Mouse (Mus musculus): Measurements from ENCODE around the gene Ankrd34c.

Gene Ankrd34c

DNA sequence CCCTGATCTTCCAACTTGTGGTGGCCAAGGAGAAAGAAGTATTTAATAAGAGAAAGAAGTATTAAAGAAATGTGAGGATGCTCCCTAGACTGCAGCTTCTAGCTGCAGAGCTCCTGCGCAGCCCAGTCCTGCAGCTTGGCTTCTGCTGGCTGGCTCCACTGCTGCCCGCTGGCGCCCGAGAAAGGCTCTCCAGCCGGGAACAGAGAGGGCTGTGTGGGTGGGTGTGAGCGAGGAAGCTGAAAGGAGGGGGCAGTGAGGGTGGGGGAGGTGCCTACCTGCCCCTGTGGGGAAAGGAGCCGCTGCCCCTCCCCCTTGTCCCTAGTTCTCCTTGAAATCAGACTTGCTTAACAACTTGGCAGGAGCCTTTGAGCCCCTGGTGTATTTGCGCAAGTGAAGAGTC is at the start of gene Ankrd34c:
Gene Ankrd34c (minus strand): TSS at position 181 of the 400 bp plus-strand sequence.
- Histone ChIP-seq H3K9me3 (ENCODE audit: low read length) (no peaks in the 10 kb centered on the region), H3K4me1 (replicated peaks; ENCODE audit: low read depth, low read length) (peaks cover 12% of the 10 kb centered on the region), H3K4me3 (replicated peaks; ENCODE audit: low read length) (no peak within 1 kb of the TSS), H3K36me3 (ENCODE audit: insufficient read depth, low read length) (no peaks in the 10 kb centered on the region), H3K27me3 (ENCODE audit: insufficient read depth, low read length) (peaks cover 22% of the 10 kb centered on the region)
- TF ChIP-seq NANOG (IDR thresholded peaks at IDR 0.05; ENCODE audit: borderline replicate concordance, low read length) (no peak), POU5F1 (IDR thresholded peaks at IDR 0.05; ENCODE audit: borderline replicate concordance, low read length) (no peak), CTCF (conservative IDR thresholded peaks at IDR 0.05; ENCODE audit: low read length) (no peak)

DNA sequence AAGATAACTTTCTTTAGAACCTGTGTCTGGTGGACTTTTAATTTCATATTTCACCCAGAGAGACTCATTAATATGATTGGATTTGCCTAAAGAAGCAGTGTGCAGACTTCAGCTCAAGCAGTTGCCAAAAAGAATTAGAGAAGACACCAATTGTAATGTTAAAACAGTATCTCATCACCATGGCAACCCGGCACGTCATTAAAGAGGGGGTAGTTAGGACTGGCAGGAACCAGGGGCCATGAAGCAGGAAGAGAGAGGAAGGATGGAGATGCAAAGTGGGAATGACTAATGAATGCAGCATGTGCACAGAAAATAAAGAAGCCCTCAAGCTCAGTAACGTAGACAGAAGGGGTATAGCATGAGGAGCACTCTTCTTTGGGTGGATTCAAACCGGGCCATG is 49.3 kb upstream of the Ankrd34c start:
- Histone ChIP-seq H3K9me3 (ENCODE audit: low read length) (no peaks in the 10 kb centered on the region), H3K27me3 (ENCODE audit: insufficient read depth, low read length) (peaks cover 18% of the 10 kb centered on the region), H3K4me3 (replicated peaks; ENCODE audit: low read length) (no peak overlapping the region), H3K4me1 (replicated peaks; ENCODE audit: low read depth, low read length) (no peaks in the 10 kb centered on the region), H3K36me3 (ENCODE audit: insufficient read depth, low read length) (no peaks in the 10 kb centered on the region)
- TF ChIP-seq NANOG (IDR thresholded peaks at IDR 0.05; ENCODE audit: borderline replicate concordance, low read length) = no peak
- TF ChIP-seq POU5F1 (IDR thresholded peaks at IDR 0.05; ENCODE audit: borderline replicate concordance, low read length) = no peak
- TF ChIP-seq CTCF (conservative IDR thresholded peaks at IDR 0.05; ENCODE audit: low read length) = no peak

DNA sequence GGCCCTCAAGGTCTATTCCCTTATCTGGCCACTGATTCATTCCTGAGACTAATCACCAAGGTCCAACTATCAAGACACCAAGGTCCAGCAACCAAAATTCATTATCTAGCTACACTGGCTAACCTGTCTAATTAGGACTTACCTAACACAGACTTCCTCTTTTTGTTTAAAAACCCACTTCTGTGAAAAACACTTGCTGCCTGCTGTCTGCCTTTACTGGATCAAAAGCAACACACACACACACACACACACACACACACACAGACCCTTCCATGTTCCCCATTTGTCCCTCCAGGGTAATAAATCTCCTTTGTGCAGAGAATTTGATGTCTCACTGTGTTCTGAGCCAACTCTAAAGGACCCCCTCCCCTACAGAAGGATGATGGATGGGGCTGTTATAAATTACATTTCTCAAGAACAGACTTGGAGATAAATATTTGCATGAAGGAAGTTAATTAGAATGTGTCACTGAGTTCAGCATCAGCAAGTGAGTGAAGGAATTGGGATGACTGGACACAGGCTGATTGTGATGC is 43.2 kb upstream of the Ankrd34c start:
- H3K4me1 ChIP-seq (replicated peaks; ENCODE audit: low read depth, low read length) = no peaks in the 10 kb centered on the region
- H3K4me3 ChIP-seq (replicated peaks; ENCODE audit: low read length) = no peak overlapping the region
- H3K27me3 ChIP-seq (ENCODE audit: insufficient read depth, low read length) = peaks cover 8% of the 10 kb centered on the region; the same call in 1 of the 2 replicates
- no peaks in the 10 kb centered on the region for H3K36me3 ChIP-seq (ENCODE audit: insufficient read depth, low read length)
- H3K9me3 ChIP-seq (ENCODE audit: low read length) = no peaks in the 10 kb centered on the region
- no peak for TF ChIP-seq CTCF (conservative IDR thresholded peaks at IDR 0.05; ENCODE audit: low read length)
- TF ChIP-seq POU5F1 (IDR thresholded peaks at IDR 0.05; ENCODE audit: borderline replicate concordance, low read length) = no peak
- TF ChIP-seq NANOG (IDR thresholded peaks at IDR 0.05; ENCODE audit: borderline replicate concordance, low read length) = no peak

DNA sequence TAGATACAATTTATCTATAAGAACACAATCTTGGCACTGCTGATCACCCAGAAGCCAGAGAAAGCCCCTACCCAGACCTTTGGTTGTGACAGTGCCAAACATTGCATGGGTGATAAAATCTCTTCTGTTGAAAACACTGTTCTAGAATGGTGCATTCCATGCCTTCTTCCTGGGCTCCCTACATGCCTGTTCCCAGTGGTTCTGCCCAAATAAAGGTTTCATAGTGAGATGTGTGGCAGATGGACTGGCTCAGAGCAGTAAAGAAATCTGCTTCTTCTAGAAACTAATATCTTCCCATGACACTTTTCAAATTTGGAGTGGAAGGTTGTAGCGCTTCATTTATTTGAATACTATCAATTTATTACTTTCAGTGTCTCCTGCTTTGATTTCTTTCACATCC is 41.0 kb upstream of the Ankrd34c start:
- TF ChIP-seq POU5F1 (IDR thresholded peaks at IDR 0.05; ENCODE audit: borderline replicate concordance, low read length) = no peak
- TF ChIP-seq CTCF (conservative IDR thresholded peaks at IDR 0.05; ENCODE audit: low read length) = no peak
- TF ChIP-seq NANOG (IDR thresholded peaks at IDR 0.05; ENCODE audit: borderline replicate concordance, low read length) = no peak
- Histone ChIP-seq H3K27me3 (ENCODE audit: insufficient read depth, low read length) (0 out of 2 replicates have a peak, but pooled peaks cover 8% of the 10 kb centered on the region), H3K9me3 (ENCODE audit: low read length) (no peaks in the 10 kb centered on the region)

DNA sequence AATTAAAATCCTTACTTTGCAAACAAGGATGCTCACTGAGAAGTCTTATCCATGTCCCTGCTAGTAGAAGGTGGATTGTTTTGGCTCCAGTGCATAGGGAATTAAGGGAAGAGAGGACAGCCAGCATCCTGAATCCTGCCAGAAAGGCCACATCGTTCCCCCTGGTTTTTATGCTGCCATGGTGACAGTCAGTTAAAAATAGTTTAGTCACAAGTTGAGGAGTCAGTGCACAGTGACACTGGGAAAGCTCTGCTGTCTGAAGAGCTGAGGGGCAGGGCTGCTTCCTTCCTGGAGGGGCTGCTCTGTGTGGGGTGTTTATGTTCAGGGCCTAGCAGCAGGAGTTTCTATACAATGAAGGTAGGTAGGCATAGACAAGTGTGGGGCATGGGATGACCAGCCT is 32.9 kb upstream of the Ankrd34c start:
- no peaks in the 10 kb centered on the region for H3K36me3 ChIP-seq (ENCODE audit: insufficient read depth, low read length)
- TF ChIP-seq NANOG (IDR thresholded peaks at IDR 0.05; ENCODE audit: borderline replicate concordance, low read length) = no peak
- no peak for TF ChIP-seq POU5F1 (IDR thresholded peaks at IDR 0.05; ENCODE audit: borderline replicate concordance, low read length)
- no peak for TF ChIP-seq CTCF (conservative IDR thresholded peaks at IDR 0.05; ENCODE audit: low read length)
- H3K27me3 ChIP-seq (ENCODE audit: insufficient read depth, low read length) = 0 out of 2 replicates have a peak, but pooled peaks cover 6% of the 10 kb centered on the region
- no peaks in the 10 kb centered on the region for H3K4me1 ChIP-seq (replicated peaks; ENCODE audit: low read depth, low read length)
- no peak overlapping the region for H3K4me3 ChIP-seq (replicated peaks; ENCODE audit: low read length)
- H3K9me3 ChIP-seq (ENCODE audit: low read length) = no peaks in the 10 kb centered on the region

More for the DNA sequence above, 41.0 kb upstream of the Ankrd34c start:
- no peaks in the 10 kb centered on the region for H3K4me1 ChIP-seq (replicated peaks; ENCODE audit: low read depth, low read length)
- H3K36me3 ChIP-seq (ENCODE audit: insufficient read depth, low read length) = no peaks in the 10 kb centered on the region
- no peak overlapping the region for H3K4me3 ChIP-seq (replicated peaks; ENCODE audit: low read length)

DNA sequence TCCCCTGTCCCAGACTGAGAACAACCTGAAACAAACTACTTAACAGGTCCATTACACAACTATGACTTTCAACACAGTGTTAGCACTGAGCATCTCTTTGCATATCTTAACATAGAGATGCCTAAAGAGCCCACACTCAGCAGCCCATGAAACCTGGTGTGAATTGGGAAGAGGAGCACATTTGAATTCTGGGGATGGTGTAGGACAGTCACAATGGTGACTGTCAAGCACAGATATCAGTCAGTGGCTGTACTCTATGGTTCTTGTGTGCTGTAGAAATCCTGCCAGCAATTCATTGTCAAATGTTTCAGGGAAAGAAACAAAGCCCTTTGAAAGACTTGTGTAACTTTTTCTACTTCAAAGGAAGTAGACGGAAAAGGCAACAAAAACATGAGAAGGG is 23.7 kb upstream of the Ankrd34c start:
- no peak for TF ChIP-seq POU5F1 (IDR thresholded peaks at IDR 0.05; ENCODE audit: borderline replicate concordance, low read length)
- no peak for TF ChIP-seq CTCF (conservative IDR thresholded peaks at IDR 0.05; ENCODE audit: low read length)
- no peak for TF ChIP-seq NANOG (IDR thresholded peaks at IDR 0.05; ENCODE audit: borderline replicate concordance, low read length)
- H3K4me1 ChIP-seq (replicated peaks; ENCODE audit: low read depth, low read length) = no peaks in the 10 kb centered on the region
- no peaks in the 10 kb centered on the region for H3K27me3 ChIP-seq (ENCODE audit: insufficient read depth, low read length)
- no peak overlapping the region for H3K4me3 ChIP-seq (replicated peaks; ENCODE audit: low read length)
- no peaks in the 10 kb centered on the region for H3K36me3 ChIP-seq (ENCODE audit: insufficient read depth, low read length)
- H3K9me3 ChIP-seq (ENCODE audit: low read length) = no peaks in the 10 kb centered on the region

DNA sequence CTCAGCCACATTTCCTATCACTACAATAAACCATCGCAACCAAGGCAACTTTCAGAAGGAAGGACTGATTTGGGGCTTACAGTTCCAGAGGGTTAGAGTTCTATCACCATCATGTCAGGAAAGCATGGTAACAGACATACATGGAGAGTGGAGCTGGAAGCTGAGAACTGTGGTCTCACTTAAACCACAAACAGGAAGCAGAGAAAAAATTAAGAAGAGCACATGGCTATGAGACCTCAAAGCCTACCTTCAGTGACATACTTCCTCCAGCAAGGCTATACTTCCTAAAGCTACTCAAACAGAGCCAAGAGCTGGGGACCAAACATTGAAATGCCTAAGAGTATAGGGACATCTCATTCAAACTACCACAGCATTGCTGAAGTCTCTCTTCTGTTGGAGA is 20.3 kb upstream of the Ankrd34c start:
- H3K27me3 ChIP-seq (ENCODE audit: insufficient read depth, low read length) = no peaks in the 10 kb centered on the region
- H3K36me3 ChIP-seq (ENCODE audit: insufficient read depth, low read length) = no peaks in the 10 kb centered on the region
- H3K9me3 ChIP-seq (ENCODE audit: low read length) = no peaks in the 10 kb centered on the region
- TF ChIP-seq NANOG (IDR thresholded peaks at IDR 0.05; ENCODE audit: borderline replicate concordance, low read length) (no peak), CTCF (conservative IDR thresholded peaks at IDR 0.05; ENCODE audit: low read length) (no peak), POU5F1 (IDR thresholded peaks at IDR 0.05; ENCODE audit: borderline replicate concordance, low read length) (no peak)
- H3K4me1 ChIP-seq (replicated peaks; ENCODE audit: low read depth, low read length) = no peaks in the 10 kb centered on the region
- no peak overlapping the region for H3K4me3 ChIP-seq (replicated peaks; ENCODE audit: low read length)

DNA sequence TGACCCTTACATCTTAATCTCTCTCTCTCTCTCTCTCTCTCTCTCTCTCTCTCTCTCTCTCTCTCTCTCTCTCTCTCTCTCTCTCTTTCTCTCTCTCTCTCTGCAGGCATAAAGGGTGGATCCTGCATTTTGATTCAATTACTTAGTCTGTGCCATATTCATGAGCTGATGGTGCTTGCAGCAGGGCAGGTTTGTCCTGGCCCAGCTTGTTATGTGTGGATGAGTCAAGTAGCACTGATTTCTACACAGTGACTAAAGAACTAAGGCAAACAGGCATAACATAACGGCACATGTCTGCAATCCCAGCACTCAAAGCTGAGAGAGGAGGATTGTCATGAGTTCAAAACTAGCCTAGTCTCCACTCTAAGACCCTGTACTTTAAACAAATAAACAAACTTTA is 19.9 kb upstream of the Ankrd34c start:
- no peaks in the 10 kb centered on the region for H3K4me1 ChIP-seq (replicated peaks; ENCODE audit: low read depth, low read length)
- H3K9me3 ChIP-seq (ENCODE audit: low read length) = no peaks in the 10 kb centered on the region
- no peaks in the 10 kb centered on the region for H3K36me3 ChIP-seq (ENCODE audit: insufficient read depth, low read length)
- H3K4me3 ChIP-seq (replicated peaks; ENCODE audit: low read length) = no peak overlapping the region
- H3K27me3 ChIP-seq (ENCODE audit: insufficient read depth, low read length) = no peaks in the 10 kb centered on the region
- TF ChIP-seq CTCF (conservative IDR thresholded peaks at IDR 0.05; ENCODE audit: low read length) = no peak
- no peak for TF ChIP-seq NANOG (IDR thresholded peaks at IDR 0.05; ENCODE audit: borderline replicate concordance, low read length)
- TF ChIP-seq POU5F1 (IDR thresholded peaks at IDR 0.05; ENCODE audit: borderline replicate concordance, low read length) = no peak

DNA sequence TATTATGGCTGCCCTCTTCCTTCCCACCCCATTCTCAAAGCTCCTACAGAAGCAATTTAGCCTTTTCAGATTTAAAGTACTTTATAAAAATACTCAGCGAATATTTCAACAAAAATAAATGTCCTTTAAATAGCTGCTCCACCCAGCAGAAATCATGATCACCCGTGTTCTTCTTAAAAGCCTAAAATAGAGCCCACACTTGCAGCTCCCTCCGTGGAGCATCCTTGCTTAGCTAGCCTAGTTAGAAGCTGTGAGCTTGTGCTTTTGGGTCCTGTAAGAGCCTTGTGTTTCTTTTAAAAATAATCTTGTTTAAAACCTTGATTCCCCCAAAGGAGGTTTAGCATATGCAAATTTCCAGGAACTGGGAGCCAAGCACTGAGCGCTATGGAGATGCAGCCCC is 19.3 kb upstream of the Ankrd34c start:
- Histone ChIP-seq H3K9me3 (ENCODE audit: low read length) (no peaks in the 10 kb centered on the region), H3K36me3 (ENCODE audit: insufficient read depth, low read length) (no peaks in the 10 kb centered on the region), H3K27me3 (ENCODE audit: insufficient read depth, low read length) (no peaks in the 10 kb centered on the region), H3K4me3 (replicated peaks; ENCODE audit: low read length) (no peak overlapping the region), H3K4me1 (replicated peaks; ENCODE audit: low read depth, low read length) (no peaks in the 10 kb centered on the region)
- TF ChIP-seq CTCF (conservative IDR thresholded peaks at IDR 0.05; ENCODE audit: low read length) = no peak
- no peak for TF ChIP-seq NANOG (IDR thresholded peaks at IDR 0.05; ENCODE audit: borderline replicate concordance, low read length)
- TF ChIP-seq POU5F1 (IDR thresholded peaks at IDR 0.05; ENCODE audit: borderline replicate concordance, low read length) = no peak

Measured in E14TG2a.4 (cell line).